Mouse (Mus musculus) kidney, adult 2 months (tissue): Measurements from ENCODE around the gene Slc39a11. TPM values are rescaled to one million over a fixed set of nuclear protein-coding genes. Genes with fewer than 3 reads are reported as not detected.

Experiments
- DNase-seq: peaks from one replicate; pipeline ENCODE4 v3.0.0; 2021
- H3K27ac ChIP-seq: fragments of 200-500 bp; 2 replicates; pipeline ENCODE4 v1.5.1; 2012; ENCODE audit warnings: low read depth, low read length, control low read depth, inconsistent platforms; ENCODE audit not compliant: insufficient read depth
- H3K27me3 ChIP-seq: fragments of 200-500 bp; replicated peaks from 2 replicates; pipeline ENCODE4 v1.6.1; 2012; ENCODE audit warnings: mild to moderate bottlenecking, moderate library complexity, low read length, inconsistent platforms; ENCODE audit not compliant: control insufficient read depth, insufficient read depth
- H3K36me3 ChIP-seq: fragments of 200-500 bp; 2 replicates; pipeline ENCODE4 v1.6.1; 2012; ENCODE audit warnings: mild to moderate bottlenecking, moderate library complexity, low read length, inconsistent platforms; ENCODE audit not compliant: control insufficient read depth, insufficient read depth
- H3K4me1 ChIP-seq: fragments of 200-500 bp; 2 replicates; pipeline ENCODE4 v1.6.1; 2011; ENCODE audit warnings: low read length; ENCODE audit not compliant: control insufficient read depth, insufficient read depth
- H3K4me3 ChIP-seq: fragments of 200-500 bp; 2 replicates; pipeline ENCODE4 v1.5.1; 2011; ENCODE audit warnings: mild to moderate bottlenecking, low read depth, low read length, control low read depth; ENCODE audit not compliant: insufficient read depth
- CTCF ChIP-seq: fragments of 200-500 bp; conservative IDR thresholded peaks from 2 replicates; pipeline ENCODE4 v1.5.1; 2011; ENCODE audit warnings: low read depth, mild to moderate bottlenecking, control low read depth, low read length, moderate library complexity, mixed read lengths; ENCODE audit not compliant: insufficient read depth, insufficient read length
- POLR2A ChIP-seq: fragments of 200-500 bp; IDR thresholded peaks from one replicate; pipeline ENCODE4 v1.6.1; 2011; ENCODE audit warnings: low read depth, low read length, control low read depth
- WGBS: fragments of 180-500 bp; shearing (Covaris S2); methylation state at CpG from one replicate; pipeline ENCODE4 v1.1.7; 2018; 5-methylcytosine and 5-hydroxymethylcytosine counted together
- polyA plus RNA-seq: library from polyadenylated mRNA; depleted of rRNA; stranded (reverse); fragments of >200 nt; gene quantifications from 2 replicates; pipeline ENCODE4 v1.2.3, GENCODE M21; 2012

Slc39a11 gene
- polyA plus RNA-seq, 1 experiment, result 24.5 TPM

DNA sequence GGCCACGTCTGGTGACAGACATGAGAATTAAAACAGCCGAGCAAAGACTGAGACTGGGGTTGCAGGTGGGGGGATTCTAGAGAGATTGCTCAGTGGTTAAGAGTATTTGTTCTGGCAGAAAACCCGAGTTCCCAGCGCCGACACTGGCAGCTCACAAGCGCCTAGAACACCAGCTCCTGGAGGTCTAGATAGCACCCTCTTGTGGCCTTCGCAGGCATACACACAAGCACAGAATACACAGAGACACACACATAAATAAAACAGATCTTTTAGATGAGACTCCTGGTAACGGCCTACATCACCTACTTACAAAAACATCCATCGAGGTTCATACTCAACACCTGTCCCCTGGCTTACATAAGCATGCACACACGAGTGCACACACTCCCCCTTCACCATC is 165.8 kb downstream of the Slc39a11 start:
- H3K4me3 ChIP-seq, result no peak overlapping the region
- no peaks in the 10 kb centered on the region for H3K36me3 ChIP-seq
- no peaks in the 10 kb centered on the region for H3K27me3 ChIP-seq
- no peak for DNase-seq
- 93% methylated on average over 10 of the region's 10 CpGs for WGBS
- H3K27ac ChIP-seq, result no peak overlapping the region
- H3K4me1 ChIP-seq, result peaks cover 6% of the 10 kb centered on the region
- no peak for TF ChIP-seq POLR2A
- TF ChIP-seq CTCF, result 0 out of 2 replicates have a peak, but pooled peaks have one; percentile 29

DNA sequence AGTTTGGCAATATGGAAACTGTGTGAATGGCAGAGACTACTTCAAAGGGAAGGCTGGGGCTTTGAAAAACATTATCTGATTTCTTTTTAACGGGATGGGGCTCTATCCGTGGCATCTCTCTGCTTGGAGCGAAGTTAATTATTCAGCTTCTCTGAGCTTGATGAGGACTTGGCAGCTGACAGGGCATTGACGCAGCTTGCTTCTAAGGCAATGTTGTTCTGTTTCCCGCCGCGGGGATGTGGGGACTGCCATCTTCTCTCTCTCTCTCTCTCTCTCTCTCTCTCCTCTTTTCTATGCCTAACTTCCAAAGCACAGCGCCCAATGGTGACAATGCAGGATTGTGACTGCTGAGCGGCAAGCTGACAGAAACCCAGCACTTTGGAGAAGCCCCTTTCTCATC is 172.3 kb downstream of the Slc39a11 start:
- 69% methylated on average over 9 of the region's 9 CpGs for WGBS
- peak; percentile 53 for DNase-seq

DNA sequence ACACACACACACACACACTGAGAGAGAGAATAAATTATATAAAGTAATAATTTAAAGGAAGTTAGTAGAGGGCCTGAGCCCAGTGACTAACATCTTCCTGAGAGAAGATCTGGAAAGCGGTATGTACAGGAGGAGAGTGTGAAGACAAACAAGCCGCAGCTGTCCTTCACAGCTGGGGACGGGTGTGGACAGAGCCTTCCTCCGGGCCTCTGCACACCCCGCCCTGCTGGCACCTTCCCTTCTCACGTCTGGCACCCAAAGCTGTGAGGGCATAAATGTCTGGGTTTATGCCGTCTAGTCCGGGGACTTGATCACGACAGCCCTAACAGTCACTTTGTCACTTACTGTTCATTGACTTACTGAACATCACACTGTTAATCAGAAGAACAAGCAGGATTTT is 173.2 kb downstream of the Slc39a11 start:
- no peak for DNase-seq
- WGBS, result 74% methylated on average over 9 of the region's 9 CpGs
- TF ChIP-seq CTCF (no peak), POLR2A (no peak)
- Histone ChIP-seq H3K36me3 (no peaks in the 10 kb centered on the region), H3K4me3 (no peak overlapping the region), H3K27me3 (no peaks in the 10 kb centered on the region), H3K27ac (no peak overlapping the region), H3K4me1 (peaks cover 9% of the 10 kb centered on the region; the same call in 1 of the 2 replicates)

More for the DNA sequence above, 172.3 kb downstream of the Slc39a11 start:
- no peak overlapping the region for H3K27ac ChIP-seq
- no peaks in the 10 kb centered on the region for H3K36me3 ChIP-seq
- no peak for TF ChIP-seq CTCF
- TF ChIP-seq POLR2A, result no peak
- no peaks in the 10 kb centered on the region for H3K27me3 ChIP-seq
- H3K4me3 ChIP-seq, result no peak overlapping the region
- peaks cover 9% of the 10 kb centered on the region; the same call in 1 of the 2 replicates for H3K4me1 ChIP-seq

DNA sequence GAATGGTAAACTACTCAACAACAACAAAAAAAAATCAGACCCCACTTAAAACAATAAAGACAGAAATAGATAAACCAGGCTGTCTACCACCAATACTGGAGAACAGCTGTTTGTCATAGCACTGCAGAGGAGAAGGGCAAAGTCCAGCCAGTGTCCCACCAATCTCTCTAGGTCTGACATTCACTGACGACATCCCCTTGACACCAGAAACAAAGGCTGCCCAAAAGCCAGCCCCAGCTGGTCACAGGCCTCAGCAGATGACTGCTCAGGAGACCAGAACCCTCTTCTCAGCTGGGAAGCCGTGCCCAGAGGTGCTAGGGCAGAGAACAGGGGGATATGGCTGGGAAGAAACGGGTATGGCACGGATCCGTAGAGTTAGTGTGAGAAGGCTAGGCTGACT is 174.4 kb downstream of the Slc39a11 start:
- Histone ChIP-seq H3K4me1 (peaks cover 9% of the 10 kb centered on the region; the same call in 1 of the 2 replicates), H3K27ac (no peak overlapping the region), H3K27me3 (no peaks in the 10 kb centered on the region), H3K36me3 (no peaks in the 10 kb centered on the region), H3K4me3 (no peak overlapping the region)
- TF ChIP-seq CTCF (no peak), POLR2A (no peak)
- 73% methylated on average over 5 of the region's 5 CpGs for WGBS
- peak; percentile 30 for DNase-seq

DNA sequence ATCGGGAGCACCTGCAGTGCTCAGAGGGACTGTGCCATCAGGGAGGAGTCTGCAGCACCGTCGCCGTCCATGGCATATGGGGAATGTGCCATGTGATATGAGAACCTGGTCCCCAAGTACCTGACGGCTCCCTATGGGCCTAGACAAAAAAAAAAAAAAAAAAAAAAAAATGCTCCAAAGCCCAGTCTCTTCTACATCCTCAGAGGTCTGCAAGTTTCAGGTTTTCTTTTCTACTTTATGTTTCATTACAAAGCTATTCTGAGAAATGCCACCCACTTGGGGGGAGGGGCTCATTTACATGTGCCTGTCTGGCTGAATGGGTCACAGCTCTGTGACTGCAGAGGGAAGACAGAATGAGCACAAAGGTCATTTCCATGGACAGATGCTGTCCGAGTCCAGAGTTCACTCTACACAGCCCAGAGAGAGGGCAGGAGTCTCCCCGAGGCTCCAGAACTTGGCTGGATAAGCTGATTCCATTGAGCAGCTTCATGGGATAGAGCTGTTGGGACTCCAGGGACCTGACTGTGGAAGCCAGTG is 175.8 kb downstream of the Slc39a11 start:
- peaks cover 9% of the 10 kb centered on the region; the same call in 1 of the 2 replicates for H3K4me1 ChIP-seq
- 46% methylated on average over 7 of the region's 7 CpGs for WGBS
- no peaks in the 10 kb centered on the region for H3K36me3 ChIP-seq
- H3K27ac ChIP-seq, result no peak overlapping the region
- TF ChIP-seq CTCF (no peak), POLR2A (no peak)
- no peak overlapping the region for H3K4me3 ChIP-seq
- peak; percentile 95 for DNase-seq
- H3K27me3 ChIP-seq, result no peaks in the 10 kb centered on the region

DNA sequence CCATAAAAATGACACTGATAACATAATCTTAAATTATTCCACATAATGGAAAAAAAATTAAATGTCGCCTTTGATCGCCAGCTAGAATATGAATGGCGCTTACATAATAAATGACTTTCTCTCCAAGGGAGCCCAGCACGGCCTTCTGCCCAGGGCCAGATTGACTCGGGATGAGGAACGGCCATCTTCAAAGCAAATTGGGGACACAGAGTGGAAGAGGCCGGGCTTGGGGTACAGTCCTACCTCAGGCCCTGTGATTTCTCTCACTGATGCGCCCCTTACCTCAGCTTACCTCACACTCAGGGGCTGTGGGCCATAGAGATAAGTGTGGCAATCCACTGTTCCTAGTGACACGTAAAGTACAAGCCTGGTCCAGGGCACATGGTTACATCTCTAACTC is 177.9 kb downstream of the Slc39a11 start:
- Histone ChIP-seq H3K27me3 (no peaks in the 10 kb centered on the region), H3K27ac (no peak overlapping the region), H3K36me3 (no peaks in the 10 kb centered on the region), H3K4me3 (no peak overlapping the region), H3K4me1 (peaks cover 9% of the 10 kb centered on the region; the same call in 1 of the 2 replicates)
- no peak for DNase-seq
- 94% methylated on average over 9 of the region's 9 CpGs for WGBS
- no peak for TF ChIP-seq CTCF

DNA sequence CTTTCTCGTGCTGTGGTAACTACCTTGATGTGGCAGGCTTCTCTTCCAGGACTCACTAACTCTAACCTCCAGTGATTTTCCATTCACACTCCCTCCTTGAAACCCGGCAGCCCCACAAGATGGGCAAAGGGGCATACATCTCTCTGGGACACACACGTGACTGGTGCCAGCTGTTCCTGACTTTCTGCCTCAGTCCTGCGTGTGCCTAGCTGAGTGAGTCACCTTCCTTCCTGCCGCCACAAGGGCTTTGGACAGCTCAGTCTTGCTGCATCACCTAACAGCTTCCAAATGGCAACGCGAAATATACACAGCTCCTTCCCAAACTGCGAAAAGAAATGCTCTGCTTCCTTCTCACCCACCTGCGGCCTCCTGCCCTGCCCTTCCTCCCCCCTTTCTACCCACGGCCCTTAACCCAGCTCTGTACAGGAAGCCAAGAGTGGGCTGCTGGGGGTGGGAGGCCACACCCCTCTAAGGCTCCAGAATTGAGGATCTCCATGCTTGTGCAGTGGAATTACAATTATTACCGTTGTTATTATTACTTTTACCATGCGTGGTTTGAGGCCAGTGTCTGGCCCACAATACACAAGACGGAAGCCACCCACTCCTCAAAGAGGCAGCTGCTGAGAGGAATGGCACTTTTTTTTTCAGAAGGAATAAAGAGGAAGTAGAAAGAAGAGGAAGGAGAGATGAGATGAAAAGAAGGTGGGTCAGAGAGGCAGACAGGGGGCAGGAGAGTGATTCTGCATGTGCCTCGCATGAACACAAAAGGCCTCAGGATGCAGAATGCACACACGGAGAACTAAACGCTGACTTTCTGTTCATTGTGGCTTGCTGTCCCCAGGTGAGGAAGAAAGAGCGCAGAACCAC is 179.7 kb downstream of the Slc39a11 start:
- no peaks in the 10 kb centered on the region for H3K27me3 ChIP-seq
- DNase-seq, result no peak
- H3K36me3 ChIP-seq, result no peaks in the 10 kb centered on the region
- no peak overlapping the region for H3K4me3 ChIP-seq
- TF ChIP-seq CTCF (no peak), POLR2A (no peak)
- H3K27ac ChIP-seq, result no peak overlapping the region
- WGBS, result 68% methylated on average over 17 of the region's 17 CpGs
- H3K4me1 ChIP-seq, result peaks cover 4% of the 10 kb centered on the region; the same call in 1 of the 2 replicates
